Mouse (Mus musculus) A20 (cell line): ENCODE data around the gene Uhmk1.

Experiments
- DNase-seq: peaks from one replicate; pipeline ENCODE4 v3.0.0-alpha.2; 2011; ENCODE audit warnings: low read depth, low spot score

The Uhmk1 gene

GRCm38 (mm10) chr1:170174814-170175332 lies 40.3 kb downstream of the Uhmk1 start, which contains the start of gene Uap1:
Gene Uap1, minus strand, starts transcription at chr1:170174957.
- DNase-seq: peak; percentile 99

- peak; percentile 72 for DNase-seq
Measured at GRCm38 (mm10) chr1:170173991-170174813, 41.0 kb downstream of the Uhmk1 start.

DNA sequence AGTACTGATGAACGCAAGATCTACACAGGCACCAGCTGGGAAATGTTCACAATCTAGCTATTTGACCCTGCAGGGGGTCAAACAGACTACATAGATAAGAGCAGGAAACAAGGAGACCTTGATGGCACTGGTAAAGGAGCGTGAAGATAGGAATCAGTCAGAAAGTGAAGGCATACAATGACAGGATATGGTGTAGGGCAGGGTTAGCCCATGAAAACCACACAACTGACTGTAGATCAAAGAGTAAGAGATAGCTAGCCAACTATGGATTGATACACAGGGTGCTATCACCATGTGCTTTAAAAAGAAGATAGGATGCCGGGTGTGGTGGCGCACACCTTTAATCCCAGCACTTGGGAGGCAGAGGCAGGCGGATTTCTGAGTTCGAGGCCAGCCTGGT lies 47.4 kb downstream of the Uhmk1 start:
- no peak for DNase-seq

- no peak for DNase-seq
Measured at GRCm38 (mm10) chr1:170164913-170165312, 50.3 kb downstream of the Uhmk1 start.

DNA sequence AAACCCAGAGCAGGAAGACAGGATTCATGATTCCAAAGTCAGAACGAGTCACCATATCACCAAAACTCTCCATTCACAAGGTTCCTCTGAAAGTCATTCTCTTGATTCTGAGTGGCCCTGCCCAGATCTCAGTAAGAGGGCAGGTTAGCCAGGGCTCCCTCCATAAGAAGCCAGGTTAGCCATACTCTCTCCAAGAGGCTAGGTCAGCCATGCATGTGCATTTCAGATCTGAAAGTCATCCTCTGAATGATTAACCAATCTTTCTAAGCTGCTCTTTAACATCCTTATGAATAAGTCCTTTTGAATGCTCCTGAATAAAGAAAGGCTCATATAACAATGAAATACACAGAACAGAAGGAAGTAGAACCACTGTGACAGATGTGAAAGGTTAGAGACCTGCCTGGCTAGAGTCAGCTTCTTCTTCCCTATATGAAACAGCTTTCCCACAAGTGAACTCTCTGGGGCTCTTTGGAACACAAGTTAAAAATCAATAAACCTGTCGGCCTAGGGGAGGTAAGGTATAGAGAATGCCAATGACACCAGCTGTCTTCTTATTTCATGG lies 51.1 kb downstream of the Uhmk1 start:
- no peak for DNase-seq

- DNase-seq: no peak
Measured at GRCm38 (mm10) chr1:170163398-170163943, 51.7 kb downstream of the Uhmk1 start.

DNA sequence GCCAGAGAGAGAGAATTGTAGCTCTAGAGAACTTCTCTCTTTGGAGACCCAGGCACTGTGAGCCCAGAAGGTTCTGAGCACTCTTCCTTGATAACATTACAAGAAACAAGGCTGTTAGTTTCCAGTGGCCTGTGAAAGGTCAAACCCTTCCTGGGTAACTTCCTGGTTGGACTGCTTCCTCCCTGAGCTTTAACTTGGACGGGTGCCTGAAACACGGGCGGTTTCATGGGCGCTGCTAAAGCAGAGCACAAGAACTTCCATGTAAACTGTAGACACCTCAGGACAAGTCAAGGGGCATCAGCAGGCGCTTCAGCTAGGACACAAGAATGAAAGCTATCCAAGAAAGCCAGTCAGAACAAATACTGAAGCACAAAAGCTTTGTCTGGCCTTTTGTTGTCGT lies 53.3 kb downstream of the Uhmk1 start:
- no peak for DNase-seq

GRCm38 (mm10) chr1:170160397-170160938 lies 54.7 kb downstream of the Uhmk1 start:
- DNase-seq: no peak

DNA sequence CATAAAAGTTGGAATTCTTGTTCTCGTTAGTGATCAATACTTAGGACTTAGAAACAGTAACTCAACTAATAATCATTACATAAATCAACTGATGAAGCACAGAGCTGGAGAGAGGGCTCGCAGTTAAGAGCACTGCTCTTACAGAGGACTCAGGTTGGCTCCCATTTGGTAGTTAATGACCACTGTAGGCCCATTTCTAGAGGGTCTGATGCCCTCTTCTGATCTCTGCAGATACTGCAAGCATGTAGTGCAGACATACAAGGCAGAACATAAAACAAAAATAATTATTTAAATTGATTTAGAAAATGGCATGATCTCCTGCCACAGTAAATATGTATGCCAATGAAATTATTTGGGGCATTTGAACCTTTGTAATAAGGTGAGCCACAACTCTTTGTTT lies 55.5 kb downstream of the Uhmk1 start:
- DNase-seq: no peak

GRCm38 (mm10) chr1:170155761-170156160 lies 59.4 kb downstream of the Uhmk1 start:
- no peak for DNase-seq

DNA sequence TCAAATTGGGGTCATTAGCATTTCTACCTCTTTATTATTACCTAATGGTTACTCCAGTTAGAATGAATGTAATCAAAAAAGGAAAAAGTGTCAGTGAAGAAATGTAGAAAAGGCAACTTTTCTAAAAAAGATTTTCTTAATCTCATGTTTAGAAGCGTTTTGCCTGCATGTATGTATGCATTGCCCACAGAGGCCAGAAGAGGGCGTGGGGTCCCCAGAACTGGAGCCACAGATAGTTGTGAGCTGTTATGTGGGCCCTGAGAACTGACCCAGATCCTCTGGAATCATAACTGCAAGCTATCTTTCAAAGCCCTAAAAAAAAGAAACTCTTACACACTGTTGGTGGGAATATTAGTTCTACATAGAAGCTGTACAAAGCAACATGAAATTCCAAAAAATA lies 59.9 kb downstream of the Uhmk1 start:
- DNase-seq: no peak

- peak; percentile 76 for DNase-seq
Measured at GRCm38 (mm10) chr1:170153986-170154385, 61.2 kb downstream of the Uhmk1 start.

- peak; percentile 78 for DNase-seq
Measured at GRCm38 (mm10) chr1:170152552-170152951, 62.6 kb downstream of the Uhmk1 start.

GRCm38 (mm10) chr1:170150870-170151269 lies 64.3 kb downstream of the Uhmk1 start:
- DNase-seq: no peak

DNA sequence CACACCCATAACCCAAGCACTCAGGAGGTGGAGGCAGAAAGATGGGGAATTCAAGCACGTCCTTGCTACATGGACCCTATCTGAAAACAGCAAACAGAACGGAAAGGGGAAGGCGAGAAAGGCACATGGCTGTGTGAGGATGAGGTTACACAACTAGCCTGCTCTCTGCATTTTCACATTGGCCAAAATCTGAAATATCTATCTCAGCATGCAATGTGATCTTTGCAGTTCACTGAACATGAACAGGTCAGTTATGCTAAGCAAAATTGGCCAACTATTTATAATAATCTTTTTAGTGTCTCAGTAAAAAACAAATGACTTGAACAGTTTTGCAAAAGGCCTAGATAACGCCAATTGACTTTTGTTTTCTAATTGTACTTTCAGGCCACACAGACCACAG lies 65.4 kb downstream of the Uhmk1 start:
- no peak for DNase-seq

DNA sequence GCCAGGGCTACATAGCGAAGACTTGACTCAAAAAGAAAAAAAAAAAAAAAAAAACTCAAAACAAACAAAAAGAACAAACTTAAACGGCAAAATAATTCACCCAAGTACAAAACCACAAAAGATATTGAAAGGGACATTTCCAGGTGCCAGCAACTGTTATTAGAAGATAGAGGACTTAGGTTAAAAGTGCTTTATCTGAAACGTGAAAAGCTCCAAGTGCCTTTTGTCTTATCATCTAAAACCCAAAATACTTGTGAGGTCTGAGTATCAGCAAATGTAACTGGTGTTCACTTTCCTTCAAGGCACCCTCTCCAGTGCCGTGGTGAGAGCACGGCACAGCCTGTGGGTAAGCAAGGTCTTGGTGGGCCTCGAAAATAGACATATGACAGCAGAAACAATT lies 66.7 kb downstream of the Uhmk1 start:
- DNase-seq: no peak

GRCm38 (mm10) chr1:170147651-170148448 lies 67.3 kb downstream of the Uhmk1 start:
- no peak for DNase-seq

GRCm38 (mm10) chr1:170145606-170146005 lies 69.6 kb downstream of the Uhmk1 start:
- no peak for DNase-seq
